Mouse (Mus musculus): ENCODE measurements around the gene Nppb. TPM values are rescaled to one million over a fixed set of nuclear protein-coding genes. Genes with fewer than 3 reads are reported as not detected.
A peak's percentile ranks its signal among the peaks of the same experiment; 100 is the strongest.

Gene Nppb
- total RNA-seq, 2 experiments from 2014 or later = not detected

DNA sequence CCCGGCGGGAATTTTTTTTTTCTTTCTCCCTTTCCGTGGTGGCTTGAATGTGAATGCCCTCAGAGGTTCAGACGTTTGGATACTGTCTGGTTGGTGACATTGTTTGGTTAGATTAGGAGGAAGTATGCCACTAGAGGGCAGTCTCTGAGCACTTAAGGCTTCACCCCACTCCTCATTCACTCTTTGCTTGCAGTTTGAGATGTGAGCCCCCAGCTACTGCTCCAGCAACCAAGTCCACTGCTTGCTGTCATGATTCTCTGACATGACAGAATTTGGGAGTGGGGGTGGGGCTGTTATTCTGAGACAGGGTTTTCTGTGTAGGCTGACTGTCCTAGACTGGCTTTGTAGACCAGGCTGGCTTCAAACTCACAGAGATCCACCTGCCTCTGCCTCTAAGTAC, 32.0 kb upstream of the Nppb start:
- peak in 1 of 2 experiments; percentile 52 for DNase-seq (ENCODE audit: low spot score in 2 of 2)
- TF ChIP-seq CTCF (conservative IDR thresholded peaks at IDR 0.05) = peak; percentile 82

DNA sequence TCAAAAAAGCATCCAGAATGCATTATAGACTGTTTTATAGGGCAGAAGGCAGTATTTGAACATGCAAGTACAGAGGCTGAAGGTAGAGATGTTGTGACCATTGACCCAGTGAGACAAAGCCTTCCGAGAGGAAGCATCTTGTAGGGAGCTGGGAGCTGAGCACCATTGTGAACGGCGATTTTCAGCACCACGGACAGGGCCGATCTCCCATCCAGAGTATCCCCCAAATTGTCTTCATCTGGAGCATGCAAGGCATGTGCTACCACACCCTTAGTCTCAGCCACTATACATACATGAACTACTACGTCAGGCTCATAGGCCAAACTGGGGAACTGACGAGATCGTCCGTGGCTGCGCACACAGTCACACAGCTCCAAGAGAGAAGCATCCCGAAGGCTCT, 28.4 kb upstream of the Nppb start:
- H3K4me3 ChIP-seq = no peak overlapping the region
- TF ChIP-seq CTCF (conservative IDR thresholded peaks at IDR 0.05) = no peak
- no peak overlapping the region for H3K27ac ChIP-seq
- no peak for DNase-seq (ENCODE audit: low spot score in 2 of 2)

More for the DNA sequence above, 32.0 kb upstream of the Nppb start:
- Histone ChIP-seq H3K4me3 (no peak overlapping the region), H3K27ac (no peak overlapping the region)

GRCm38 (mm10) chr4:147959881-147960831, 25.4 kb upstream of the Nppb start:
- H3K27ac ChIP-seq = no peak overlapping the region
- peak; percentile 79 for TF ChIP-seq CTCF (conservative IDR thresholded peaks at IDR 0.05)
- peak in 1 of 2 experiments; percentile 61 for DNase-seq (ENCODE audit: low spot score in 2 of 2)
- no peak overlapping the region for H3K4me3 ChIP-seq

DNA sequence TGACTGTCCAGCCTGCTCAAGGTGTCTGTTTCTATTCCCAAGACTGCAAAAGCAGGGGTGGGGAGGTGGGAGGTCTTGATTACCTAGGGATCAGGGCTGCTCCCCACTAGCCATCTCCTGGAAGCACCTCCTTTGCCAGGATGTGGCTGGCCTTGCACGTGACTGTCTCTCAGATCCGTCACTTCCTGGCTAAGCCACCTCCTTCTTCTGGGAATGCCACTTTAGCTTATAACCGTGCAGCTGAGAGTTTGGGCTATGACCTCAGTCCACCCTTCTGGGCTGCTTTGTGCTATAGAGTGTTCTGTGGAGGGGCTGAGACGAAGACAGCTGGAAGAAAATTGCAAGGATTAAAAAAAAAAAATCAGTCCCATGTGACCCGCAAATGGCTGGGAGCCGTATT, 22.8 kb upstream of the Nppb start:
- TF ChIP-seq CTCF (conservative IDR thresholded peaks at IDR 0.05) = no peak
- no peak for DNase-seq (ENCODE audit: low spot score in 2 of 2)
- no peak overlapping the region for H3K4me3 ChIP-seq
- H3K27ac ChIP-seq = no peak overlapping the region

DNA sequence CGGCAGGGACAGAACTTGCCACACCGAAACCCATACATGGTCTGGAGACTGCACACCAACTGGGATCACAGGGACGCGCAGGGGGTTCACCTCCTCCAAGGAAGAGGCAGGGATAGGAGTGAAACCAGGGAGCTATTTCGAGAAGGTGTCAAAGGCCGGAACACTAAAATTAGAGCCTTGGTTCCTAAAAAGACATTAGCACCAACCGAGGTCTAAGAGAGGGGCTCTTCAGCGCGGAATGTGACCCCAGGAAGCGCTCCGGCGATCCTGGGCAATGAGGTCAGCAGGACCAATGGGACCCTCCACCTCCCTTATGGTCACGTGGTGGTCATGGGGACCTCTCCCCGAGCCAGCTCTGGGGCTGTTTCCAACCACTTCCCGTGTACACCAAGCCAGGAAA, 22.0 kb upstream of the Nppb start:
- Histone ChIP-seq H3K4me3 (no peak overlapping the region), H3K27ac (no peak overlapping the region)
- TF ChIP-seq CTCF (conservative IDR thresholded peaks at IDR 0.05) = no peak
- DNase-seq (ENCODE audit: low spot score in 2 of 2) = no peak

- H3K4me3 ChIP-seq = no peak overlapping the region
- DNase-seq (ENCODE audit: low spot score in 2 of 2) = no peak
- TF ChIP-seq CTCF (conservative IDR thresholded peaks at IDR 0.05) = no peak
- H3K27ac ChIP-seq = no peak overlapping the region
These were observed 19.9 kb upstream of the Nppb start for GRCm38 (mm10) chr4:147965712-147966111.

DNA sequence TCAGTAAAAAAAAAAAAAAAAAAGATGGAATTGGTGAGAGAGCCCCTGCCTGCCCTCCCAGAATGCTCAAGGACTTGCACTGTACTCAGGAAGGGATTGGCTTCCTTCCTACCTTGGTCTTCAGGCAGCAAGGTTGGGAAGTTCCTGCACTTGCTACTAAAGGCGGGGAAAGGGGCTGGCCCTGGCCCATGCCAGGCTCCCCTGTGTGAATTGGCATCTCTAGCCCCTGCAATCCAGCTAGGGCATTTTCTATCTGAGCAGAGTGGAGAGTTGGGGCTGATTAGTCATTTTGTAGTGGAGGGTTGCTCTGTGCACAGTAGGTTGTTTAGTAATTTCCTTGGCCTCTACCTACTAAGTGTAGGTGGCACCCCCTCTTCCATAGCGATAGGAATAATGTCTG, 16.8 kb upstream of the Nppb start:
- Histone ChIP-seq H3K27ac (no peak overlapping the region), H3K4me3 (no peak overlapping the region)
- TF ChIP-seq CTCF (conservative IDR thresholded peaks at IDR 0.05) = no peak
- DNase-seq (ENCODE audit: low spot score in 2 of 2) = no peak

- Histone ChIP-seq H3K4me3 (no peak overlapping the region), H3K27ac (no peak overlapping the region)
- DNase-seq (ENCODE audit: low spot score in 2 of 2) = no peak
- no peak for TF ChIP-seq CTCF (conservative IDR thresholded peaks at IDR 0.05)
These were observed 16.3 kb upstream of the Nppb start for GRCm38 (mm10) chr4:147969337-147969736.

DNA sequence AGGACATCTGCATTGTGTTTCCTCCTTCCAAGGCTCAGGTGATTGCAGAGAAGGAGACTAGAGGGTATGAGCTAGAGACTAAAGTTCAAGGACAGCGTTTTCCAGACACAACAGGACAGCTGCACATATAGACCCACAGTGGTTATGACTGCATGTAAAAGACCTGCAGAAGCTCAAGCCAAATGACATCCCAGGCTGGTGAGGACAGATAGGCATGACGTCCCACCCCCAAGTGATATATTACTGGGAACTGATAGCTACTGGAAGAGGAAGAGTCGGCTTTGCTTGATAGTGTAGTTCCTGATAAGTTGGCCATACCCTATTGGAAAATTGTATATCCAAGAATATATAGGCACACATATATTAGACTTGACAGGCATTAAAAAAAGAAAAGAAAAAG, 9.4 kb upstream of the Nppb start:
- no peak for DNase-seq (ENCODE audit: low spot score in 2 of 2)
- Histone ChIP-seq H3K27ac (no peak overlapping the region), H3K4me3 (no peak overlapping the region)
- TF ChIP-seq CTCF (conservative IDR thresholded peaks at IDR 0.05) = no peak

GRCm38 (mm10) chr4:147977726-147978125, 7.9 kb upstream of the Nppb start:
- no peak for DNase-seq (ENCODE audit: low spot score in 2 of 2)
- H3K4me3 ChIP-seq = no peak overlapping the region
- no peak overlapping the region for H3K27ac ChIP-seq
- no peak for TF ChIP-seq CTCF (conservative IDR thresholded peaks at IDR 0.05)

- no peak for DNase-seq (ENCODE audit: low spot score in 2 of 2)
- no peak for TF ChIP-seq CTCF (conservative IDR thresholded peaks at IDR 0.05)
- Histone ChIP-seq H3K27ac (no peak overlapping the region), H3K4me3 (no peak overlapping the region)
These were observed 7.2 kb upstream of the Nppb start for GRCm38 (mm10) chr4:147978391-147978790.

DNA sequence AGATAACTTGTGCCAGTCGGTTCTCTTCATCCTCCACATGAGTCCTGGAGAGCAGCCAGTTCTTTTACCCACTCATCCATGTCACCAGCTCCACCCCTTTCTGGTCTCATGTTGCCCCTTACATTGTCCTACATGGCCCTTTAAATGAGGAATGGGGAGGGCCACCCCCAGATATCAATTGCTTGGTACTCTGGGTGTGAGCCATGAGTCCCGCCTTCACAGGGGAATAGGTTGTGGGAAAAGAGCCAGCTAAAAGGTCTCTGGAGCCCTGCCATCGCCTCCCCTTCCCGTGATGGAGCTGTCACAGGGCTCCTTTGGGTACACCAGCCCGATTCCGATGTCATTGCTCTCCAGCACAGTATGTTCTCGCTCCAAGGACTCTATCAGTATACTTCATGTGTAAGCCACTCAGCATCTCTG, 6.1 kb upstream of the Nppb start:
- Histone ChIP-seq H3K4me3 (no peak overlapping the region), H3K27ac (no peak overlapping the region)
- DNase-seq (ENCODE audit: low spot score in 2 of 2) = no peak
- no peak for TF ChIP-seq CTCF (conservative IDR thresholded peaks at IDR 0.05)

DNA sequence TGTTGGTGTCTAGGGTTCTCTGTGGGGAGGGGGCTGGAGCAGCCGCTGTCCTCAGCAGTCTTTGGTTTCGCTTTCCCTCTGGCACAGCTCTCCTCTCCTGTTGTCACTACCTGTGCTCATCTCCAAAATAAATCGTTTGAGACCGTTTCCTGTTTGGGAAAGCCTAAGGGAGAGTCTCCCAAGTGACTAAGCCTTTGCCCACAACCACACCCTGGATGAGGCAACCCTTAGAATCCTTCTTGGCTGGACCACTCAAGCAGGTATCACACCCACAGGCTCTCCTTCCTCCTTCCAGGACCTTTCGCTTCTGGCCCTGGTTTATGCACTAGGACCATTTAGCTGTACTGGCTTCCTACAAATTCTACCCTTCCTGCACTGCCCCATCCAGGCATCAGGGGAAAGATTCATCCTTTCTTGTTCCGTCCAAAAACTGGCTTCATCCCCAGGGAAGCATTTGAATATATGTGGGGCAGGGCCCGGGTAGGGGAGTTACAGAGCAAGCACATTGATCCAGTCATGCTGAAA, 8.0 kb downstream of the Nppb start:
- no peak overlapping the region for H3K27ac ChIP-seq
- no peak overlapping the region for H3K4me3 ChIP-seq
- no peak for TF ChIP-seq CTCF (conservative IDR thresholded peaks at IDR 0.05)
- no peak for DNase-seq (ENCODE audit: low spot score in 2 of 2)

DNA sequence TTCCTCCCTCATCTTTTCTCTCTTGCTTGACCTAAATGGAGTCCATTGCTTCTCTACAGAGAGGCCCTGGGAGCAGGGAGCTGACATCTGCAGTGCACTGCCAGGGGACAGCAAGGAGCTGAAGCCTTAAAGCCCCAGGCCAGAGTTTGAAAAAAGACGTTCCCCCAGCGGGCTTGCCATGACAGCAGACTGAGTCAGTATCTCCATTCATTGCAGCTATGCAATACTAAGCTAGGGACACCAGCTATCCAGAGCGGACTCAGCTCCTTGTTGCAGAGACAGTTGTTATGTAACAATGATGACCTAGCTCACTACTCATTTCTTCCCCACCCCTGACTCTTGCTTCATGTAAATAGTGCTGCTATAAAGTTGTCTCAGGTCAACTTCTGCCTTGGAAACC, 9.7 kb downstream of the Nppb start:
- DNase-seq (ENCODE audit: low spot score in 2 of 2) = no peak
- Histone ChIP-seq H3K27ac (no peak overlapping the region), H3K4me3 (no peak overlapping the region)
- no peak for TF ChIP-seq CTCF (conservative IDR thresholded peaks at IDR 0.05)

All from layer of hippocampus, adult 2 months (tissue).